Mouse (Mus musculus) 3134 (cell line): ENCODE measurements around the gene Chrm4.

Experiments used
- DNase-seq: peaks from one replicate; pipeline ENCODE4 v3.0.0-alpha.2; 2011; ENCODE audit warnings: low spot score; ENCODE audit not compliant: insufficient read length; ENCODE audit errors: extremely low read depth

The Chrm4 gene

GRCm38 (mm10) chr2:91939303-91939935 is 12.4 kb downstream of the Chrm4 start:
- no peak for DNase-seq

GRCm38 (mm10) chr2:91942356-91942755 is 15.3 kb downstream of the Chrm4 start:
- no peak for DNase-seq

- DNase-seq = no peak
These were observed 17.3 kb downstream of the Chrm4 start for GRCm38 (mm10) chr2:91944170-91944950.

DNA sequence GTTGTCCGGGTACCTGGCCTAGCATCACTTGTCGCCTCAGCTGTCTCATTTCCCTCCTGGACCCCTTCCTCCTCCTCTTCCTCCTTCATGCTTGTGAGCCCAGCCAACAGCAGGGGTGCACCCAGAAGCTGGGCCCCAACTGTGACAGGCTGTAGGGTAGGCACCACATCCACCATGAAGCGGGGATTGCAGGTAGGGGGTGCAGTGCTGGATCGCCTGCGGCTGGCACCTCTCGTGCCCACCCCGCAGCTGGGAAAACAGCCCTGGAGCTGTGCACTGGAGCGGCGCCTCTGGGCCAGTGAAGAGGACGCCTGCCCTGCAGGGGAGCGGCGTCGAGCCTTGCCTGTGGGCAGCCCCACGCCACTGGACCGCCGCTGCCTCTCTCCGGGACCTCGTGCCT is 18.4 kb downstream of the Chrm4 start, which contains the start of gene Gm9821:
Gene Gm9821, plus strand, starts transcription at position 221 of the 400 bp plus-strand sequence.
- DNase-seq = no peak

GRCm38 (mm10) chr2:91946836-91947235 is 19.8 kb downstream of the Chrm4 start:
- no peak for DNase-seq

DNA sequence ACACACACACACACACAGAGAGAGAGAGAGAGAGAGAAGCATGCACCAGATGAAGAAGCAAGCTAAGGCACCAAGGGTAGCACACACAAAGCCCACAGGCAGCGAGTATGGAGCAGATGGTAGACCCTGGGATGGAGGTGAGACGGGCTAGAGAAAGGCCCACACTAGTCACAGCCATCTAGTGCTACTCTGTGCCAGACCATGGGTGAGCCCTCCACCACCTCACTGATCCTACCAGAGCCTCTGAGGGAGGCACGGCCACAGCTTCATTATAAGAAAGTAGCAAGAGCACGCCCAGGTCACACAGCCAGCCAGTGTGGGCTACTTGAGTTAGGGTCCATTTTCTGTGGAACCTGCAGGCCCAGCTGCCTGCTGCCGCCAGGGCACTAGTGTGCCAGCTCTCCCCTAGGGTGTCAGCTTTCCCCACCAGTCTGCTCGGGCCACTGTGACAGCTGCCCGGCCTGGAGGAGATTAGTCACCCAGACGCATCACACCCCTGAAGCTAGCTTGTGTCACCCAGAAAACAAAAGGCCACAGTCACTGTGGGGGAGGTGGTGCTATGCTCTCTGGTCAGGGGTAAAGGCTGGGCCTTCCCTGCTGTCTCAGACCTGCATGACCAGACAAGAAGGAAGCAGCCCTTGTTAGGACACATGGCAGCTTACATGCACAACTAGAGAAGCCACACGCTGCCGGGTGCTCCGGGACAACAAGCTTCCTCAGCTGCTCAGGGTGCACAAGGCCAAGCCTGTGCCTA is 20.5 kb downstream of the Chrm4 start:
- DNase-seq = peak; percentile 80

- DNase-seq = no peak
These were observed 21.1 kb downstream of the Chrm4 start for GRCm38 (mm10) chr2:91948151-91948509.

DNA sequence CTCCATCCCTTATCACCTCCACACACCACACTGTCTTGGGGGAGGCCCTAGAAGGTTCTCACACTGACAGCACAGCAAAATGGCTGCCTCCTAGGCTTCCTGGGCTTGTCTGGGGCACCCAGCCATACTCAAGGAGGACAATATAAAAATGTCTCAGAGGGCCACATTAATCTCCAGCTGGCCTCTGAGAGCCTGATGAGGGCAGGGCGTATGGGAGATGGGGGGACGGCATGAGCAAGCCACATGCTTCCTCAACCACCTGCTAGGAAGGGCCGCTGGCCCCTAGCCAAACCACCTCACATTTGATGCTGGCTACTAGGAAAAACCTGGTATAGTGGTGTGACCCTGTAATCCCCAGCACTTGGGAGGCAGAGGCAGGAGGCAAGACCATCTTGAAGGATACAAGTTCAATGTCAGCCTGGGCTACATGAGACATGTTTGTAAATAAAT is 21.8 kb downstream of the Chrm4 start:
- no peak for DNase-seq

GRCm38 (mm10) chr2:91949411-91950274 is 22.6 kb downstream of the Chrm4 start:
- DNase-seq = no peak

- DNase-seq = no peak
These were observed 23.4 kb downstream of the Chrm4 start for GRCm38 (mm10) chr2:91950275-91951085.

DNA sequence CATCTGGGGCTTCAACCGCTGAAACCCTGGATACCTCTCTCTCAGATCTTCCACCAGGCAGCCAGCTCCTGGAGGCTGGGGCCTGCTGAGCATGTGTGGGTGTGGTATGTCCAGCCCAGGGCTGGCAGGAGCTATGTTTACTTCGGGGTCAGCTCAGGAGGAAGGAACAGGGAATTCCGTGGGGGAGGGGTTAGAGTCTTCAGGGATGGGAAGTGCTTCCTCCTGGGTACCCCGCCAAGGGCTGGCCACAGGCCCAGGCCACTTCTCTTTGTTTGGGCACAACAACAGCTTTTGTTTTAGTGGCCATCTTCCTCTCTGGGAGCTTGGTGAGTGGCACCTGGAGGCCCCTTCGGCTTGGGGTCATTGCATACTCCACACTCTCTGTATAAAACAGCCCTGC is 26.8 kb downstream of the Chrm4 start:
- DNase-seq = no peak

DNA sequence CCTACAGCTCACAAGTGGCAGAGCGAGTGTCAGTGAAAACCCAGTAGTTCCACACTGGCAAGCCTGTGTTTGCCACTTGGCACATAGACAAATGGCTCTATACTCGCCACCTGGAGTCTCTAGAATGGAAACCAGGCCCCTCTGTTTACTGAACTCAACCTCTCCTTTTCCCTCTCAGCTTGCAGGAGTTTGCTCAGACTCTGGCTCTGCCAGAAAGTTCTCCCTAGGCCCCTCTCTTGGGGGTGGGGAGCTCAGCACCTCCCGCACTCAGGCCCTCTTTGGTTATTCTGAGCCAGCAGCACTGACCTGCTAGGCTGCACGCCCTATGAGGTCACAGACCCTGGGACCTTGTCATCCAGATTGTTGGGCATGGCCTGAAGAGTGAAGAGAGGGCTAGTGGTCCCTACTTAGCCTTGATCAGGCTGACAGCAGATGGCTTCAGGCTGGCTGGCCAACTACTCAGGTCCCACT is 28.1 kb downstream of the Chrm4 start:
- no peak for DNase-seq

DNA sequence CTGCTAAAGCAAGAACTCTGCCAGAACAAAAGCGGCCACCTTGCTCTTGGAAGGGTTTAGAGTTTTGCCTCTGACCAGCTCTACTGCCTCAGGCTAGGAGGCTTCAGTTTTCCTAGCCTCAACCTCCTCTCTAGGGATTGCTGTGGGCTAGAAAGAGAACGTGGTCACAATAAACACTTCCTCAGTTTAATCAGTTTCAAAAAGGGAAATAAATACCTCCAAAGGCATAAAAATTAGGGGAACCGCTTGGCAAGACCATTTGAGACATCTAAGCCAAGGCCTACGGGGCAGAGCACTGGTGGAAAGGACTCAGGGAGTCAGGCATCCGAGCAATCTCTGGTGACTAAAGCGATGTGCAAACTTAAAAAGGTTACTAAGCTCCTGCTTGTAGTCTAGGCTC is 28.8 kb downstream of the Chrm4 start:
- DNase-seq = no peak

DNA sequence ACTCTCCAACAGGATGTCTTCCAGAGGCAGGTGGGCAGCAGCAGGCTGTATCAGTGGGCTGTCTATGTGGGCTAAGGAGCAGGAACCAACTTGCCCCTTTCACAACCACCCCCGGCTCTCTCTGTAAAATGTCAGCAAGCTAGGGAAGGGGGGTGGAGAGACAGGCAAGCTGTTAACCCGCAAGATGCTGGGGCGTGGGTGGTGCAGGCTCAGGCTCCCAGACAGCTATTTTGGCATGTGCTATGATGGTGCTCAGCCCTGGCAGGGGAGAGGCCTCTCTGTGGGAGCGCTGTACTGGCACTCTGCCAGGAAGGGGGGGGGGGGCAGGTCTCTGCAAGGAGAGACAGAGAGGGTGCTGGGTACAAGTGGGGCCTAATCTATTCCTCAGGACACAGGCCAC is 30.0 kb downstream of the Chrm4 start:
- DNase-seq = no peak

DNA sequence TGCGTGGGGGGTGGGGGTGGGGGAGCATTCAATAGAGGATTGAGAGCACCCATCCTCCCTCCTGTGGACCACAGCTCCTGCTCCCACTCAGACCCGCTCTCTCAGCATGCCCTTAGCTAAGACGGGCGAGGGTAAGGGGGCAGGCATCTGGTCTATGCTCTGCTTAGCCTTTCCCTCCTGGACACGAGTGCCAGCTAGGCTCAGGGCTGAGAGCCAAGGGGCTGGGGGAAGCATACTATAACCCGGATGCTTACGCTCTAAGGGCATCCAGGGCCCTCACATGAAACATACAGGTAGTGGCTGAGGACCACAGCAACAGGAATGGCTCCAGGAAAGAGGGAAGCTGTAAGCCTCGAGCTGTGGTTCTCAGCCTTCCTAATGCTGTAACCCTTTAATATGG is 31.0 kb downstream of the Chrm4 start:
- no peak for DNase-seq

DNA sequence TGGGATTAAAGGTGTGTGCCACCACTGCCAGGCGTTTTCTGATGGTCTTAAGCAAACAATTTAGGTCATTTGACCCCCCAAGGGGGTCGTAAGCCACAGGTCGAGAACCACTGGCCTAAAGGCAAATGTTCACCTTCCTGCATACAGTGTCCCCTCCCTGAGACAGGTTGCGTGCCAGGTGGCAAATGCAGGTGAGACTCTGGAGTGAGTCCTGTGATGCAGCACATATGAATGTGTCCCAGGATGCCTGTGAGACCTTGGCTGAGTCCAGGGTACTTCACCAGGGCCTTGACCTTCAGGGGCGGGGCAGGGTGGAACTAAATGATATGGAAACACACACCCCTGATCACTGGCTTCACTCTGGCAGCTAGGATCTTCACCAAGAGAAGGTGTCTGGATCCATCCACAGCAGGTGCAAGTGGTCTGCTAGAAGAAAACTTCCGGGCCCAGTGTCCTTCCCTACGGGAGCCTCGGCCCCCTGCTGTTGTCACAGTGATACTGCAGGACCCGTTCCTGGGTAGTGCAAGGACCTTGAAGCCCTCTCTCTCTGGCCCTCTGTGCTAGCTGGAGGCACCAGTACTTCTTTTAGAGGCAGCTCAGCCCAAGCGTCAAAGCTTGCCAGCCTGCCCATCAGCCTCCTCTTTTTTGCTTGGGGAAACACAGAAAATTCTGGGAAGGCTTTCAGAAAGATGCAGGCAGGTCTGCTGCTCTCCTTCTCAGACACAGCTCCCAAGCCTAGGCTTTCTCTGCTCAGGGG is 31.8 kb downstream of the Chrm4 start:
- DNase-seq = no peak

DNA sequence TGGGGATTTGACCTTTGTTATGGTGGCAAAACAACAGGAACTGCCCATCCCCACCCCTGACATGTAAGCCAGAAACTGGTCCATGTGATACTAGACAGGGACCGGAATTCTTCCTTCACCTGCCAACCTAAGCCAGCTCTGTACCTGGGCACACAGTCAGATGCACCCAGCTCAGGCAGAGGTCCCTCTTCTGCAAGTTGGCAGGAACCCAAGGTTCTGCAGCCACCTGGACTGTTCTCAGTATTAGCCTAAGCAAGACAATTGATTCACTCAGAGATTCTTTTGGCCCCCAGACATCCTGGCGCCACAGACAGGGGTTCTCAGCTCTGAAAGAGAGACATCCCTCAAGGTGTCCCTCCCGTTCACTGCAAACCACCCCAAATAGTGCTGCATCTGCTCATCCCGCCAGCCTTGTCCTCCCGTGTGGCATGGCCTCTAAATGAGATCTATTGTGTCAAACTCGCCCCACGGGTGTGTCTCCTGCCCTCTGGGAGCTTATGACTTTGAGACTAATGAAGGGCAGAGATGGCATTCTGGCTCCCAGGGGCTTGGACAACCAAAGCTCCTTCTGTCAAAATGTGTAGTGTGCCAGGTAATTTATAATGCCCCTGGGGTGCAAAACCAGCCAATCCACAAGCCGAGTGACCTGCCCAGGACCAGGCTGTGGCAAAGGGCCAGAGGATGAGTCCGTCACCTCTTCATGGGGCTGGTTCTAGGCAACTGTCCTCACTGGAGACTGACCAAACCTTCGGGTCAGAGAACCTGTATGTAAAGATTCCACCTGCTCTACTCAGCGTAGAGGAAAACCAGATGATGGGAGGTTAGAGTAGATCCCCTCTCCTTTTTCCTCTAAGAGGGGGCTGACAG is 32.7 kb downstream of the Chrm4 start:
- no peak for DNase-seq

DNA sequence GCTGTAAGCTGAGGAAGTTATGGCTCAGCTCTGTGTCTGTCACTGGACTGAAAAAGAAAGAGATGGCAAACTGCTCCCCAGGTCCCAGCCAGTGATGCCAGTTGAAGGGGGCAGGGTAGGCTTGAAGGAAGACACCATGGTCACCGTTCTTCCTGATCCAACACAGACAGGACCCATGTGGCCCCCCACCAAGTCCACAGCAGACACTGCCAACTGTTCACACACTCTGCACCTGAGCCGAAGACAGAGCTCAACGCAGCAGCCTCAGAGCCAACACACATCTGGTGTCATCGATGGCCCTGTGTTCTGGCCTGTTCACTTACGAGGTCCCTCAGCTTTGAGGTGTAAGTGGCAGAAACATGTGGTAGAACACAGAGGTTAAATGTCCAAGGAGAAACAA is 33.4 kb downstream of the Chrm4 start:
- DNase-seq = no peak
